Mouse (Mus musculus) liver, embryonic 15.5 days (tissue): Measurements from ENCODE around the gene Dcaf8. TPM values are rescaled to one million over a fixed set of nuclear protein-coding genes. Genes with fewer than 3 reads are reported as not detected.

ENCODE experiments used
- ATAC-seq: fragments of 200-750 bp; cut with Nextera tagmentation; 2 replicates; pipeline ENCODE4 v1.8.0; 2017; ENCODE audit warnings: moderate number of reproducible peaks, mild to moderate bottlenecking, moderate library complexity; ENCODE audit not compliant: insufficient read depth
- H3K27ac ChIP-seq: fragments of 300-500 bp; sonication (generic); replicated peaks from 2 replicates; pipeline ENCODE4 v1.5.1; 2015; ENCODE audit warnings: mild to moderate bottlenecking, inconsistent platforms
- H3K27me3 ChIP-seq: fragments of 300-500 bp; sonication (generic); 2 replicates; pipeline ENCODE4 v1.6.1; 2015; ENCODE audit warnings: mild to moderate bottlenecking, inconsistent platforms
- H3K36me3 ChIP-seq: fragments of 300-500 bp; sonication (generic); replicated peaks from 2 replicates; pipeline ENCODE4 v1.6.1; 2015; ENCODE audit warnings: moderate library complexity, mild to moderate bottlenecking, inconsistent platforms
- H3K4me1 ChIP-seq: fragments of 300-500 bp; sonication (generic); replicated peaks from 2 replicates; pipeline ENCODE4 v1.6.1; 2015; ENCODE audit warnings: inconsistent platforms
- H3K4me2 ChIP-seq: fragments of 300-500 bp; sonication (generic); 2 replicates; pipeline ENCODE4 v1.6.1; 2015; ENCODE audit warnings: moderate library complexity, mild to moderate bottlenecking, inconsistent platforms
- H3K4me3 ChIP-seq: fragments of 300-500 bp; sonication (generic); replicated peaks from 2 replicates; pipeline ENCODE4 v1.5.1; 2015; ENCODE audit warnings: mild to moderate bottlenecking, inconsistent platforms
- H3K9ac ChIP-seq: fragments of 300-500 bp; sonication (generic); 2 replicates; pipeline ENCODE4 v1.6.1; 2015; ENCODE audit warnings: moderate library complexity, mild to moderate bottlenecking, inconsistent platforms
- H3K9me3 ChIP-seq: fragments of 300-500 bp; sonication (generic); replicated peaks from 2 replicates; pipeline ENCODE4 v1.6.1; 2016; ENCODE audit warnings: inconsistent platforms
- WGBS: fragments of 180-500 bp; shearing (Covaris S2); methylation state at CpG from one replicate; pipeline ENCODE4 v1.1.7; 2015; ENCODE audit warnings: mixed read lengths; ENCODE audit not compliant: insufficient replicate concordance; 5-methylcytosine and 5-hydroxymethylcytosine counted together
- polyA plus RNA-seq: library from polyadenylated mRNA; unstranded; fragments of >200 nt; fragmentation: Nextera tagmentation; extraction: Ambion mirVana; gene quantifications from 2 replicates; pipeline ENCODE4 v1.2.1, GENCODE M21; 2015

Dcaf8 gene
- polyA plus RNA-seq: 55.3 and 62.8 TPM in 2 replicates

GRCm38 (mm10) chr1:172147835-172148278 lies at the start of gene Dcaf8:
Gene Dcaf8 (plus strand): TSS chr1:172148084.
- Histone ChIP-seq H3K4me2 (peak within 1 kb of the TSS; percentile 78), H3K27me3 (no peaks in the 10 kb centered on the region), H3K9ac (peak within 1 kb of the TSS; percentile 98), H3K4me1 (peaks cover 35% of the 10 kb centered on the region), H3K4me3 (peak within 1 kb of the TSS; percentile 95), H3K9me3 (no peaks in the 10 kb centered on the region), H3K27ac (peak within 1 kb of the TSS; percentile 96), H3K36me3 (peaks cover 30% of the 10 kb centered on the region)
- ATAC-seq: peak; percentile 98
- WGBS: under 1% methylated on average over 42 of the region's 42 CpGs

- H3K4me3 ChIP-seq: no peak overlapping the region
- no peak overlapping the region for H3K27ac ChIP-seq
- H3K4me2 ChIP-seq: no peak overlapping the region
- H3K4me1 ChIP-seq: no peaks in the 10 kb centered on the region
- H3K9ac ChIP-seq: no peak overlapping the region
- no peak for ATAC-seq
- H3K27me3 ChIP-seq: no peaks in the 10 kb centered on the region
- H3K36me3 ChIP-seq: peaks cover 81% of the 10 kb centered on the region
- 84% methylated on average over 6 of the region's 6 CpGs for WGBS
- H3K9me3 ChIP-seq: no peaks in the 10 kb centered on the region
These were observed 48.4 kb upstream of the Dcaf8 start for GRCm38 (mm10) chr1:172099325-172100033.

DNA sequence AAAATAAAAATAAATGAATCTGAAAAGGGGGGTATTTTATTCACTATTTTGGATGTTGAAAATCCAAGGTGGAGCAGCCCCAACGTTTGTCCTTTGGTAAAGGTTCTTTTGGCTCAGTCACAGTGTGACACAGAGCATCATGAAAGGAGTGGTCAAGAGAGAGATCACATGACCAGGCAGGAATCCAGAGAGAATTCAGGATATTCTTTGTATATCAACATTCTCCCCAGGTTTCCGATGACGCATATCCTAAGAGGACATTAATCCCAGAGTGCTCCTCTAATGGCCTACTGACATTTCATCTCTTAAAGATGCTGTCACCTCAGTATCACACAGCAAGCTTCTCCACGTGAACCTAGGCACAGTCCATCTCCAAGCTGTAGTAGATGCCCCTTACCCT lies 44.3 kb upstream of the Dcaf8 start:
- no peak for ATAC-seq
- Histone ChIP-seq H3K4me2 (no peak overlapping the region), H3K27me3 (no peaks in the 10 kb centered on the region), H3K4me1 (no peaks in the 10 kb centered on the region), H3K36me3 (peaks cover 88% of the 10 kb centered on the region), H3K9ac (no peak overlapping the region), H3K4me3 (no peak overlapping the region), H3K27ac (no peak overlapping the region), H3K9me3 (no peaks in the 10 kb centered on the region)
- 84% methylated on average over 4 of the region's 4 CpGs for WGBS

- Histone ChIP-seq H3K4me3 (no peak overlapping the region), H3K9ac (no peak overlapping the region), H3K4me2 (no peak overlapping the region), H3K36me3 (peaks cover 94% of the 10 kb centered on the region), H3K27ac (no peak overlapping the region), H3K27me3 (no peaks in the 10 kb centered on the region), H3K4me1 (no peaks in the 10 kb centered on the region), H3K9me3 (no peaks in the 10 kb centered on the region)
- ATAC-seq: no peak
- 77% methylated on average over 11 of the region's 11 CpGs for WGBS
These were observed 42.8 kb upstream of the Dcaf8 start for GRCm38 (mm10) chr1:172105101-172105500.

- WGBS: 79% methylated on average over 10 of the region's 10 CpGs
These were observed 40.0 kb upstream of the Dcaf8 start for GRCm38 (mm10) chr1:172107777-172108477.

DNA sequence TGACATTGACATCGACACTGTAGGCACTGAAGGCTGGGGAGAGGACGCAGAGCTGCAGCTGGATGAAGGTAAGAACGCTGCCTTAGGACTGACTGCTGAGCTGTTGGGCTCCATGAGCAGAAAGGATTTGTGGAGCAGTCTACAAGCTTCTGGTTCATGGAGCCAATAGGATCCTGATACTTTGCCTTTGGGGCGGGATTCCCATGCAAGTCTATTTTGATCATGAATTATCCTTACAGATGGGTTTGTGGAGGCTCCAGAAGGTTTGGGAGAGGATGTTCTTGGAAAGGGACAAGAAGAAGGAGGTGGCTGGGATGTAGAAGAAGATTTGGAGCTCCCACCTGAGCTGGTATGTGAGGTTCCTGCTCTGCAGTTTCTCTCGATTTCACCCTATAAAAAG lies 30.9 kb upstream of the Dcaf8 start:
- H3K4me3 ChIP-seq: no peak overlapping the region
- H3K9ac ChIP-seq: no peak overlapping the region
- no peak overlapping the region for H3K4me2 ChIP-seq
- H3K27me3 ChIP-seq: no peaks in the 10 kb centered on the region
- peaks cover 99% of the 10 kb centered on the region for H3K36me3 ChIP-seq
- no peak for ATAC-seq
- no peaks in the 10 kb centered on the region for H3K4me1 ChIP-seq
- H3K27ac ChIP-seq: no peak overlapping the region
- 78% methylated on average over 5 of the region's 5 CpGs for WGBS
- no peaks in the 10 kb centered on the region for H3K9me3 ChIP-seq

More at GRCm38 (mm10) chr1:172107777-172108477, 40.0 kb upstream of the Dcaf8 start:
- no peaks in the 10 kb centered on the region for H3K4me1 ChIP-seq
- H3K4me2 ChIP-seq: no peak overlapping the region
- H3K27me3 ChIP-seq: no peaks in the 10 kb centered on the region
- no peak overlapping the region for H3K4me3 ChIP-seq
- H3K9ac ChIP-seq: no peak overlapping the region
- H3K9me3 ChIP-seq: no peaks in the 10 kb centered on the region
- H3K36me3 ChIP-seq: peaks cover 97% of the 10 kb centered on the region
- no peak overlapping the region for H3K27ac ChIP-seq
- no peak for ATAC-seq

DNA sequence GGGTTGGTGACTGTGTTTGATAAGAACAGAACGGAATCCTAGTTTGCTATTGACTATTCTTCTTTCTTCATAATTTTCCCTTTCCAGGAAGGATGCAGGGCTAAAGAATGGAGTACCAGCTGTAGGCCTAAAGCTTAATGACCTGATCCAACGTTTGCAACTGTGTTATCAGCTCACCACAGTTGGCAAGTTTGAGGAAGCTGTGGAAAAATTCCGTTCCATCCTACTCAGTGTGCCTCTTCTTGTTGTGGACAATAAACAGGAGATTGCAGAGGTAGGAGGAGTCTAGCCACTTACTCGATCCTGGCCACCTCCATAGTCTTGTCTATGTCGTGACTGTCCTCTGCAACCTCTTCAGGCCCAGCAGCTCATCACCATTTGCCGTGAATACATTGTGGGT lies 28.8 kb upstream of the Dcaf8 start:
- Histone ChIP-seq H3K27ac (no peak overlapping the region), H3K4me1 (no peaks in the 10 kb centered on the region), H3K4me2 (no peak overlapping the region), H3K9ac (no peak overlapping the region), H3K36me3 (peaks cover 93% of the 10 kb centered on the region), H3K27me3 (no peaks in the 10 kb centered on the region), H3K4me3 (no peak overlapping the region), H3K9me3 (no peaks in the 10 kb centered on the region)
- WGBS: 56% methylated on average over 6 of the region's 6 CpGs
- no peak for ATAC-seq

- 55% methylated on average over 3 of the region's 3 CpGs for whole genome bisulfite sequencing
- ATAC-seq: no peak
- no peak overlapping the region for H3K27ac ChIP-seq
- no peaks in the 10 kb centered on the region for H3K27me3 ChIP-seq
- no peaks in the 10 kb centered on the region for H3K4me1 ChIP-seq
- no peaks in the 10 kb centered on the region for H3K9me3 ChIP-seq
- H3K4me3 ChIP-seq: no peak overlapping the region
- H3K36me3 ChIP-seq: peaks cover 87% of the 10 kb centered on the region
- H3K4me2 ChIP-seq: no peak overlapping the region
- H3K9ac ChIP-seq: no peak overlapping the region
These were observed 28.2 kb upstream of the Dcaf8 start for GRCm38 (mm10) chr1:172119720-172120119.

- peaks cover 14% of the 10 kb centered on the region for H3K4me1 ChIP-seq
- no peak overlapping the region for H3K27ac ChIP-seq
- no peak overlapping the region for H3K9ac ChIP-seq
- no peaks in the 10 kb centered on the region for H3K27me3 ChIP-seq
- ATAC-seq: no peak
- 66% methylated on average over 2 of the region's 2 CpGs for WGBS
- no peaks in the 10 kb centered on the region for H3K9me3 ChIP-seq
- no peak overlapping the region for H3K4me3 ChIP-seq
- H3K4me2 ChIP-seq: no peak overlapping the region
- H3K36me3 ChIP-seq: peaks cover 57% of the 10 kb centered on the region
These were observed 25.2 kb upstream of the Dcaf8 start for GRCm38 (mm10) chr1:172122671-172123070.

GRCm38 (mm10) chr1:172124572-172124971 lies 23.3 kb upstream of the Dcaf8 start:
- Histone ChIP-seq H3K27ac (no peak overlapping the region), H3K4me3 (no peak overlapping the region), H3K9me3 (no peaks in the 10 kb centered on the region), H3K27me3 (no peaks in the 10 kb centered on the region), H3K9ac (no peak overlapping the region), H3K4me1 (peaks cover 17% of the 10 kb centered on the region), H3K36me3 (peaks cover 49% of the 10 kb centered on the region), H3K4me2 (no peak overlapping the region)
- WGBS: 63% methylated on average over 6 of the region's 6 CpGs
- no peak for ATAC-seq
